Mouse (Mus musculus) adrenal gland, postnatal 4 days (tissue): ENCODE results near the gene Cd55. TPM values are rescaled to one million over a fixed set of nuclear protein-coding genes. Genes with fewer than 3 reads are reported as not detected.
"Not testable (repeated sequence)": the region's sequence is repeated elsewhere in the genome, so short reads cannot be mapped to it uniquely, and the experiment has no call there.

Source experiments
- DNase-seq, 2 experiments: peaks; one replicate each; pipeline ENCODE4 v3.0.0; 2021 to 2022; ENCODE audit warnings: low spot score in 2 of 2, mixed read lengths in 2 of 2
- long read RNA-seq, 2 experiments: library from polyadenylated mRNA; stranded (forward); transcript quantifications; one replicate each; pipeline ENCODE4 v2.0.0; 2021
- total RNA-seq, 2 experiments: library from RNA; stranded (reverse); gene quantifications; 2 replicates each; pipeline ENCODE4 v1.2.3; 2021

Cd55 gene
- total RNA-seq = 10 to 100 TPM; 13.6 to 16.8 TPM
- long read RNA-seq, experiment 1, partial matches to known transcripts = 0 of 2 reads
- long read RNA-seq, experiment 1, other reads (novel, unspliced or antisense) = 1 of 2 reads
- long read RNA-seq, experiment 2, transcript Cd55-201 (10 exons, 2,533 nt) = major isoform, 7 of 10 reads
- long read RNA-seq, experiment 2, partial matches to known transcripts = 2 of 10 reads
- long read RNA-seq, experiment 2, other reads (novel, unspliced or antisense) = 1 of 10 reads

DNA sequence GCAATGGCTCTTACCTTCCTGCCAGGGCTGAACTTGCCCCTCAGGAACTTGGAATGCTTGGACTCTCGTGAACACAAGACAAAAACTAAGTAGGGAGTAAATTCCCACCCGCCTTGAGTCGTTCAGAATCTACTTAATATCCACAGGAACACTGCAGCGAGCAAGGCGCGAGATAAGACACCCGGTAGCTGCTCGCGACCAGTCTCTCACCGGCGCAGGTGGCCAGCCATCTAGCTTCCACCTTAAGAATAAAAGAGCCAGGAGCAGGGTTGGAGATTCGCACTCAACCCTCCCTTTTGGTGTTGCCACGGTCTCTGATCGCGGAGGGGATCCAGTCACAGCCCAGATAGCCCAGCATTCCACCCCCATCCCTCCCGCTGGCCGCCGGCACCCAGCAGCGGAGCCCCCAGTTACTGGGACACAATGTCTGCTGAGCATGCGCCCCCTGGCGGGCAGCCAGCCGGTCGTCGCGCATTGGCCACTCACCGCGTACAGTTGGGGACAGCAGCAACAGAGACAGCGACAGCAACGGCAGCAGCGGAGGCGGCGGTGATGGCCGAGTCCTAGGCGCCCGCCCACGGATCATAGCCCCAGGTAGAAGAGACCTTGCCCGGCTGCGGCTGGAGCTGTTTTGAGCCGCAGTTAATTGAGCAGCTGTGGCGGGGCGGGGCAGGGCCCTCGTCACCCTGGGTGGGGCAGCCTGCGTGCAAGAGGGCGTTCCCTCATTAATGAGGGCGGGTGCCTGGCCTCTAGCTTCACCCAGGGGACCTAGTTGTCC is at the start of gene Cd55:
Gene Cd55 (minus strand): TSS at position 661 of the 778 bp plus-strand sequence.
- peak; percentile 54 to 74 for DNase-seq

GRCm38 (mm10) chr1:130511823-130512370 is 49.4 kb upstream of the Cd55 start:
- no peak for DNase-seq

- DNase-seq = no peak
These were observed 46.4 kb upstream of the Cd55 start for GRCm38 (mm10) chr1:130508957-130509350.

- DNase-seq = no peak
These were observed 45.7 kb upstream of the Cd55 start for GRCm38 (mm10) chr1:130508030-130508956.

GRCm38 (mm10) chr1:130507408-130507807 is 44.9 kb upstream of the Cd55 start:
- no peak for DNase-seq

DNA sequence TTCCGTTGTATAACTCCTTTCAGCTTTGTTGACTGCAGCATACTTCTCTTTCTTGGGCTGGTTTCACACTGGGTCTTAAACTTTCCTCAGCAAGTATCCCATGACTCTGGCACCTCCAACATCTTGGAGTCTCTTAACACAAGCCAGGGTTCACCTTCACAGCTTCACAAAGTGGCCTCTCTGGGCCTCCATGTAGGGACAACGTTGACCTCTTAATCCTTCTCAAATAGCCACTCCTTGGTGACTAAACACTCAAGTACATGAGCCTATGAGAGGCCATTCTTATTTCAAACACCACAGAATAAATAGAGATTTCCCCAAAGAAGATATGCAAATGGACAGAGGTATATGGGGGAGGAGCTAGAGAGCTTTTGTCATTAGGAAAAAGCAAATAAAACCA is 37.4 kb upstream of the Cd55 start:
- no peak for DNase-seq

- no peak for DNase-seq
These were observed 35.8 kb upstream of the Cd55 start for GRCm38 (mm10) chr1:130498331-130498730.

DNA sequence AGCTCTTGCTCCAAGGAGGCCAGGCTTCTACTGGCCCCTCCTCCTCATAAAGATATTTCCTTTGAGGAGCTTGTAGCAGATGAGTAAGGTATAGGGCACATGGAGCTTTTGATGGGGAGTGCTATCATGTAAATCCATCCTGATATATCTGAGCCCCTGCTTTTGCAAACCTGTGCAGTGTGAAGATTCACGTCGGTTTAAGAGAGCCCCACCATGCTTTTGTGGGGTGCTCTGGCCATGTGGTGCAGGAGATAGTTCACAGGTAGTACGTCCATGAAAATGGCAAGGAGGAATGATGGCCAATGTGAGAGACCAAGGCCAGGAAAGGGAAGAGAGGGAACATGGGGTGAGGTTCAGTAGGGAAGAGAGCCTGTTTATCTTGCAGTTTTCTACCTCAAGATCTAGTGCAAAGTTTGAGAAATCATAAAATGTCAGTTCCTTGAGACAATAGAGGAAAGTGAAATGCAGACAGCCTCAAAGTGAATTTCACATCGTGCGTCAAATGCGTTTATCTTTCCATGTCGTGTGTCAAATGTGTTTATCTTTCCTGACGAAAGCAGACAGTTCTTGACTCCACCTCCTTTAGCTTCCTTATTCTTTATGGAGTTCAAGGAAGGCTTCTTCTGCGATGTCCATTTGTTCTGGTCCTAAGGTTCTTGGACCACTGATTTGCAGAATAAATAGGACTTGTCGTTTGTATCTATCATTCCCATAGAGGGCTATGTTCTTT is 24.4 kb upstream of the Cd55 start:
- DNase-seq = no peak

DNA sequence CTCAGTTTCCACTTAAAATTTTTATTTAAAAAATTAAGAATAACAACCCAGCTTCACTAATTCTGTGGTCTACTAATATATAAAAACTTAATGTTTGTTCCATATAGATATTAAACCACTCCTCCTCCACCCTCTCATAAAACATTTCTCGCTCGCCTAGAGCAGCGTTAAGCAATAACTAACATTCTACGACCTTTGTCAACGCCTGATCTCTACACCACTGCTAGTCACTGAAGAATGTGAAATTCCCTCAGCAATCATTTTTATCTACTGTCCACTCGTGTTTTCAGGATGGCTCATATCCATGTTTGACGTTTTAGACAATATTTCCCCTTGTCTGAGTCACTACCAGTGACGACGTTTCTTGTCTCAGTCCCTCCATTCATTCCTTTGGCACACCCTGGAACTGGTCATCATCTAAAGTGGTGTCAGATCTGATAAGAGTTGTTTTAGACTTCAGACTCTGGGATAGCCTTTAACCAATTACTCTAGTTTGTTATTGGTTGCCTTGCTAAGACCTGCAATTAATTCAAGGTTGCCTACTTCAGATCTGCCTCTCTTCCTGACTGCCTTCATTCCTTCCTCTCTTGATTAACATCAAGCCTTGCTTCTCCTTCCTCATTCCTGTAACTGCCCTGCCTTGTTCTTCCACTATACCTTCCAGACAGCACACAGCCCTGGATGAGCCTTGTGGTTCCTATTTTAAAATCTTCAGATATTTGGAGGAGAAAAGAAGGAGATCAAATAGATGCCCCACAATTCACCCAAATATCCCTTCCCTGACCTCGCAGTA is 23.5 kb upstream of the Cd55 start:
- DNase-seq = no peak

GRCm38 (mm10) chr1:130485376-130485775 is 22.8 kb upstream of the Cd55 start:
- DNase-seq = no peak

DNA sequence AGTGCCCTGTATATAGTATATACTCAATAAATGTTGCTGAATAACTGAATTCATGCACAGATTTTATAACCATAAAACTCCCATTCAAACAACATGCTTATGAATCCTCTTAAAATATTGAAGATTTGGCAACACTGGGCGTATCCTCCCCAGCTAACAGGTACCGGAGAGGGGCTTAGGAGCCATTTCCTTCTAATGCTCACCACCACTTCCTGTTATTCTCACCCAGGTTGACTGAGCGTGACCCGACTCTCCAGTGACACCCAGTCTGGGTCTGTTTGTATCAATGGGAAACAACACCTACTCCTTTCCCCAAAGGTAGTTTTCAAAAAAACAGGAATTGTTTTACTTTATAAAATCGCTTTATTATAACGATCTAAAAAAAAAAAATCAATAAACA is 12.4 kb upstream of the Cd55 start:
- DNase-seq = no peak

DNA sequence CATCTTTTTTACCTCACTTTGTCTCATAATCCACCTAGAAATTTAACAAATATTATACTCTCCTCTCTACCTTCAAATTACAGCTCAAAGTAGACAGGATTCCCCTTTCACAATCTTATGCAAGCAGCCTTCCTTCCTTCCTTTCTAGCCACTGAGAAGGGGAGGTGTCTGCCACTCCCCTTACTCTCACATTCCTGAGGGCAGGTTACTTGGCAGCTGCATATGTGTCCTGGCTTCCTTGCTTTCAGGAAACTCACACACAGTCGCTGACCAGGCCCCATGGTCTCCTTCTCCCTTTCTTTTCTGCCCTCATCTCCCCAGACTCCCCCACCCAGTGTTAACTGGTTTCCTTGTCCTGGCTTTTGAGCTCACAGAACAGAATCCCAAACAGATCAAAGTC is 11.7 kb upstream of the Cd55 start:
- DNase-seq = no peak

DNA sequence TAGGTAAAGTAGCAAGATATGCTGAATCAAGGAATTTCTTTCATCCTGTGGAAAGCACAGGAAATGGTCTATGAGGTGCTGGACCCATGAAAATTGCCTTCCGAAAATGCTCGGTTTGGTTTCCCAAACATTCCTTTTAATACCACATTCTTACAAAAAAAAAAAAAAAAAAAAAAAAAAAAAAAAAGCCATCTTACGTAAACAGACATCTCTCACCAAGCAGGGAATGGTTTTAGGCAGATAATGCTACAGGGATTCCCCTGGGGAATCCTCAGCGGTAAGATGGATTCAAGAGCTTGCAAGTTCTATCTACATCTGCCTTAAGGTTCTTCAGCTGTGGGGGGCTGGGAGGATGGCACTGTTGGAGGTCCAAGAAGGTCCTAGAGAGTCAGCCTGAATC is 7.5 kb upstream of the Cd55 start:
- DNase-seq = no peak

- no peak for DNase-seq
These were observed 4.9 kb upstream of the Cd55 start for GRCm38 (mm10) chr1:130467453-130467852.

DNA sequence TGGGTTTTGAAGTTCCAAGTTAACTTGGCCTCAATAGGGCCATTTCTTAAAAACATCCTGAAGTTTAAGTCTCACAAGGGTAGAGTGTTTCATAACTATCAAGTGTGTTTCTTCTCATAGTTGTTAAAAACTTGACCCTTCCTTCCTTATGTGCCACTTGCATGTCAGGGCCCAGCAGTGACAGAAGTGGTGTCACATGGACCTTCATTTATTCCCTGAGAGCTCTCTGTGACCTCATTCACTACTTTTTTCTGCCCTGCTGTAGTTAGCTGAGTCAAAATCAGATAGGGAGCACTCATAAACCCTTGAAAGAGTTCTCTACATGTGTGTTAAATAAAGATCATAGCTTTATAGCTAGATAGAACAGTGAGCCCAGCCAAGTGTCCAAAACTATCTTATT is 1.6 kb upstream of the Cd55 start:
- no peak for DNase-seq

- DNase-seq = no peak
These were observed 323 bp upstream of the Cd55 start for GRCm38 (mm10) chr1:130462867-130463266.

DNA sequence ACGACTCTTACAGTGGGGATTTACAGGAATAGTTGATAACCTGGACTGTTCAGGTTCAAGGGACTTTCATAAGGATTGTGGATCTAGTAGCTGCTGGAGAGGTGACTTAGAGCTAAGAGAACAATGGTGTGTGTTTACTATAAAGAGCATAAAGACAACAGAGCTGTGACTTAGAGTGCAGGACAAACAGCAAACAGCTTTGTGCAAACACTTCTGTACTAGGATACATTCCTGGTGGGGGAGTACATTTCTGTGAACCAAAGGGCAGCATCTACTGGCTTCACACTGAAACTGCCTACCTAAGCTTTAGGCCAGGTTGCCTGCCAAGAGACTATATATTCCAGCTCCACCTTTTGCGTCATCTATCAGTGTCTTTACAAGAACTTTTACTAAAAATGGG is 7.4 kb downstream of the Cd55 start:
- DNase-seq = no peak

DNA sequence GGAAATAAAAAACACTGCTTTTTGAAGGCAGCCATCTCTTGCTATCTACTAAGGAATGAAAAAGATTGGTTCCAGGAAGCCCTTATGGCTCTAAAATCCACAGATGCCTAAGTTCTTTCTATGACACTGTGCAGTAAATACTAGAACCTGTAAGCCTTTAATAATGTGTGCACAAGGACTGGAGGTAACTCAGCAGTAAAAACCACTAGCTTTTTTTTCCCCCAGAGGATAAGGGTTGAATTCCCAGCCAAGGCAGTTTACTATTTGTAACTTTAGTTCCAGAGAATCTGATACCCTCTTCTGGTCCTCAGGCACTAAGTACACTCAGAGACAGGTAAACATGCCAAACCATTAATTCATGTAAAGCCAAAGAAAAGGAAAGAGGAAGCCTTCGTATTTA is 19.6 kb downstream of the Cd55 start:
- DNase-seq = not testable (repeated sequence)

DNA sequence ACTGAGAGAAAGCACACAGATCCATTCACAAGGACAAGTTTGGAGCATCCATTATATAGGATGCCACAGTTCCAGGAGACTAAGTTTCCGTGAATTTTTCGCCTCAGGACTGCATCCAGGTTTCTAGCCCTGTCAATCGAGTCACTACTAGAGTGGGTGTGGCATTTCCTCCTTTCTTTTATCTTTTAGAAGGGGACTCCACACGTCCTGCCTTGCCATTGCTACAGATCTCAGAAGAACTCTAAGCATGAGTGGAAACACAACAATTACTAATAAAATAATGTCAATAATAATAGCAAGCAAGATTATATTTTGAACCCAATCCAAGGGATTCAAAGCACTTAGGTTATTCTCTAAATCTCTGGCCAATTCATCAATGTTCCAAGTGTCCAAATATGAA is 31.6 kb downstream of the Cd55 start:
- no peak for DNase-seq

- not testable (repeated sequence) for DNase-seq
These were observed 33.9 kb downstream of the Cd55 start for GRCm38 (mm10) chr1:130428667-130429066.
